Mouse (Mus musculus): ENCODE measurements around the gene Rassf2.

GRCm38 (mm10) chr2:131982546-131983196 lies 47.4 kb downstream of the Rassf2 start:
- TF ChIP-seq CTCF (IDR thresholded peaks at IDR 0.05; ENCODE audit: control insufficient read depth, insufficient read depth, low read length): peak; percentile 97
- no peak for TF ChIP-seq POLR2A (IDR thresholded peaks at IDR 0.05; ENCODE audit: borderline replicate concordance, control insufficient read depth, low read depth, low read length)

Data from bone marrow, adult 2 months (tissue).